Mouse (Mus musculus) heart, adult 2 months (tissue): ENCODE data around the gene Tspan9.

Source experiments
- CTCF ChIP-seq: fragments of 200-600 bp; IDR thresholded peaks from 2 replicates; pipeline ENCODE4 v1.8.1; 2022; ENCODE audit warnings: antibody characterized with exemption, mild to moderate bottlenecking, moderate library complexity
- EP300 ChIP-seq: fragments of 200-500 bp; IDR thresholded peaks from 2 replicates; pipeline ENCODE4 v1.6.1; 2011; ENCODE audit warnings: low read depth, low read length, control low read depth; ENCODE audit not compliant: insufficient read depth
- POLR2A ChIP-seq: fragments of 200-500 bp; IDR thresholded peaks from 2 replicates; pipeline ENCODE4 v1.6.1; 2011; ENCODE audit warnings: mild to moderate bottlenecking, low read depth, low read length, control low read depth; ENCODE audit not compliant: insufficient read depth

DNA sequence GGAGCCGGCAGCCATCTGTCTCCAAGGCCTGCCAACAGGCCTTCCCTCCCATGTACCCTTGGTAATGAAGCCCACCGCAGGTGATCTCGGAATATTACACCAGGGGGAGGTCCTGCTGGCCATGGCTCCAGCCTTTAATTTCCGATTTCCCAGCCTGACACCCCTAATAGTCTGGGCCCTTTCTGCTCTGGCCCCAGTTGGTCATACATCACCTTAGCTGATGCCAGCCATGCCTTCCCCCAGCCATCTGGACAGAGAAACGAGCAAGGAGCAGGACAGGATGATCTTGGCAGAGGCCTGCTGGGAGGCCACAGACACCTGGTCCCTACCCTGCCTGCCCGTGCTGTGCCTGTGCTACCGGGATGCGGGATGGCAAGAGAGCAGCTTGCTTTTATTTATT lies 62.1 kb downstream of the Tspan9 start:
- TF ChIP-seq CTCF (no peak), EP300 (no peak), POLR2A (no peak)
